ENCODE assay signal across 8 mouse cellular contexts in genomic region chr7:105481505-105482411, GRCm38 (mm10). TPM values are rescaled to one million over a fixed set of nuclear protein-coding genes. Genes with fewer than 3 reads are reported as not detected.
DNase-seq lines count a peak whose midpoint lies in the region; ATAC-seq and TF ChIP-seq lines count a peak whose summit lies in the region.

TSS of gene Cavin3 (minus strand) at chr7:105482300.

- H3K9me3 ChIP-seq in ES-E14 (ENCODE audit: control insufficient read depth, insufficient read depth, low read depth, low read length) = no peaks in the 10 kb centered on the region
- no peaks in the 10 kb centered on the region for H3K9me3 ChIP-seq in forebrain, embryonic 14.5 days (replicated peaks; ENCODE audit: control insufficient read depth, low read length)
- H3K9me3 ChIP-seq in heart, embryonic 15.5 days (replicated peaks) = no peaks in the 10 kb centered on the region
- no peaks in the 10 kb centered on the region for H3K9me3 ChIP-seq in liver, embryonic 12.5 days (replicated peaks)
- no peaks in the 10 kb centered on the region for H3K9me3 ChIP-seq in neural tube, embryonic 12.5 days

- peak; percentile 40 for DNase-seq in ES-E14 (ENCODE audit: low read depth, low spot score)
- DNase-seq in cerebellum, adult 11 months = peak; percentile 46
- peak; percentile 80 for DNase-seq in forebrain, embryonic 14.5 days (ENCODE audit: low spot score)
- DNase-seq in kidney, postnatal 14 days = peak; percentile 83
- peak; percentile 66 for DNase-seq in urinary bladder, postnatal 10 days (ENCODE audit: low spot score)

- peak within 1 kb of the TSS; percentile 54 to 56 for H3K4me3 ChIP-seq in ES-E14 (ENCODE audit: insufficient read depth in 1 of 2, low read depth in 1 of 2, low read length in 2 of 2, poor library complexity in 1 of 2, severe bottlenecking in 1 of 2)
- H3K4me3 ChIP-seq in forebrain, embryonic 14.5 days (ENCODE audit: low read depth, low read length) = peak within 1 kb of the TSS; percentile 41
- peak within 1 kb of the TSS; percentile 54 for H3K4me3 ChIP-seq in heart, embryonic 15.5 days
- peak within 1 kb of the TSS; percentile 47 for H3K4me3 ChIP-seq in liver, embryonic 12.5 days
- H3K4me3 ChIP-seq in neural tube, embryonic 12.5 days = peak within 1 kb of the TSS; percentile 47

- peak; percentile 86 for ATAC-seq in forebrain, embryonic 14.5 days
- peak; percentile 81 for ATAC-seq in heart, embryonic 15.5 days (replicated peaks; ENCODE audit: insufficient number of reproducible peaks, insufficient read depth, low FRiP score, low read depth)
- ATAC-seq in liver, embryonic 12.5 days = peak; percentile 56
- ATAC-seq in neural tube, embryonic 12.5 days (ENCODE audit: low FRiP score, low read depth) = peak; percentile 88

- H3K27ac ChIP-seq in ES-E14 (ENCODE audit: insufficient read depth, low read depth, low read length, poor library complexity, severe bottlenecking) = no peak within 1 kb of the TSS
- peak within 1 kb of the TSS; percentile 28; the same call in 1 of the 2 replicates for H3K27ac ChIP-seq in forebrain, embryonic 14.5 days (ENCODE audit: low read depth, low read length)
- H3K27ac ChIP-seq in heart, embryonic 15.5 days = peak within 1 kb of the TSS; percentile 83
- no peak within 1 kb of the TSS for H3K27ac ChIP-seq in liver, embryonic 12.5 days
- H3K27ac ChIP-seq in neural tube, embryonic 12.5 days = no peak within 1 kb of the TSS; the same call in 1 of the 2 replicates

- H3K9ac ChIP-seq in ES-E14 (ENCODE audit: insufficient read depth, low read depth, low read length, poor library complexity, severe bottlenecking) = peak within 1 kb of the TSS; percentile 40
- H3K9ac ChIP-seq in forebrain, embryonic 14.5 days (ENCODE audit: low read length) = peak within 1 kb of the TSS; percentile 72
- peak within 1 kb of the TSS; percentile 61 for H3K9ac ChIP-seq in heart, embryonic 15.5 days
- H3K9ac ChIP-seq in liver, embryonic 12.5 days = peak within 1 kb of the TSS; percentile 44
- peak within 1 kb of the TSS; percentile 57 for H3K9ac ChIP-seq in neural tube, embryonic 12.5 days

- peaks cover 3 to 17% of the 10 kb centered on the region in 2 experiments for H3K4me1 ChIP-seq in ES-E14 (ENCODE audit: control insufficient read depth in 2 of 2, insufficient read depth in 2 of 2, low read length in 2 of 2, poor library complexity in 1 of 2)
- H3K4me1 ChIP-seq in forebrain, embryonic 14.5 days (ENCODE audit: control insufficient read depth, insufficient read depth, low read length) = peaks cover 13% of the 10 kb centered on the region; the same call in 1 of the 2 replicates
- H3K4me1 ChIP-seq in heart, embryonic 15.5 days (replicated peaks) = peaks cover 25% of the 10 kb centered on the region
- peaks cover 10% of the 10 kb centered on the region; the same call in 1 of the 2 replicates for H3K4me1 ChIP-seq in liver, embryonic 12.5 days
- H3K4me1 ChIP-seq in neural tube, embryonic 12.5 days = peaks cover 22% of the 10 kb centered on the region

- H3K27me3 ChIP-seq in forebrain, embryonic 14.5 days (replicated peaks; ENCODE audit: control insufficient read depth, insufficient read depth, low read length) = no peaks in the 10 kb centered on the region
- no peaks in the 10 kb centered on the region for H3K27me3 ChIP-seq in heart, embryonic 15.5 days
- H3K27me3 ChIP-seq in liver, embryonic 12.5 days (replicated peaks) = peaks cover 28% of the 10 kb centered on the region
- peaks cover 6% of the 10 kb centered on the region; the same call in 1 of the 2 replicates for H3K27me3 ChIP-seq in neural tube, embryonic 12.5 days (replicated peaks)

- H3K4me2 ChIP-seq in forebrain, embryonic 14.5 days (ENCODE audit: low read length) = peak within 1 kb of the TSS; percentile 88
- peak within 1 kb of the TSS; percentile 73 for H3K4me2 ChIP-seq in heart, embryonic 15.5 days
- peak within 1 kb of the TSS; percentile 69 for H3K4me2 ChIP-seq in liver, embryonic 12.5 days
- H3K4me2 ChIP-seq in neural tube, embryonic 12.5 days (replicated peaks) = peak within 1 kb of the TSS; percentile 83

- 4% methylated on average over 60 of the region's 63 CpGs for WGBS in forebrain, embryonic 14.5 days
- 3% methylated on average over 63 of the region's 63 CpGs for WGBS in heart, embryonic 15.5 days
- 6% methylated on average over 63 of the region's 63 CpGs for WGBS in liver, embryonic 12.5 days (ENCODE audit: insufficient replicate concordance)
- 3% methylated on average over 63 of the region's 63 CpGs for WGBS in neural tube, embryonic 12.5 days

- in situ Hi-C loops in ES-E14 (cut with MboI; ENCODE audit: low sequenced_read_pairs in 2 of 2, unreplicated experiment in 2 of 2) = no loop called here

- H3K36me3 ChIP-seq in ES-E14 (ENCODE audit: control insufficient read depth, insufficient read depth, low read length, poor library complexity, severe bottlenecking) = no peaks in the 10 kb centered on the region
- H3K36me3 ChIP-seq in forebrain, embryonic 14.5 days (ENCODE audit: control insufficient read depth, insufficient read depth, low read length) = no peaks in the 10 kb centered on the region
- H3K36me3 ChIP-seq in heart, embryonic 15.5 days = no peaks in the 10 kb centered on the region
- no peaks in the 10 kb centered on the region for H3K36me3 ChIP-seq in liver, embryonic 12.5 days
- H3K36me3 ChIP-seq in neural tube, embryonic 12.5 days = no peaks in the 10 kb centered on the region

TF ChIP-seq in ES-E14, 5 proteins besides CTCF, POLR2A, EP300 and RAD21:
- TF ChIP-seq MAFK (IDR thresholded peaks at IDR 0.05; ENCODE audit: insufficient read depth, low read depth, low read length) = no peak
- no peak for TF ChIP-seq CHD2 (IDR thresholded peaks at IDR 0.05; ENCODE audit: low read depth, low read length)
- no peak for TF ChIP-seq ZNF384 (IDR thresholded peaks at IDR 0.05; ENCODE audit: low read depth, low read length)
- no peak for TF ChIP-seq ZC3H11A (IDR thresholded peaks at IDR 0.05; ENCODE audit: borderline replicate concordance, low read depth, low read length)
- no peak for TF ChIP-seq HCFC1 (IDR thresholded peaks at IDR 0.05; ENCODE audit: borderline replicate concordance, insufficient read depth, low read length)

RNA-seq across cellular contexts. Expression of gene Cavin3, which starts in this region (rescaled TPM):
- 2.0 and 5.3 TPM in 2 replicates for total RNA-seq in ES-E14 (2012; rRNA removed)
- 28.6 and 31.3 TPM in 2 replicates for polyA plus RNA-seq in forebrain, embryonic 14.5 days (2014; fragmentation: Nextera tagmentation; extraction: Ambion mirVana)
- polyA plus RNA-seq in heart, embryonic 15.5 days (2015; fragmentation: Nextera tagmentation; extraction: Ambion mirVana) = 89.3 and 91.4 TPM in 2 replicates
- 8.3 and 8.9 TPM in 2 replicates for polyA plus RNA-seq in liver, embryonic 12.5 days (2016; fragmentation: Nextera tagmentation; extraction: Ambion mirVana)
- polyA plus RNA-seq in neural tube, embryonic 12.5 days (2016; fragmentation: Nextera tagmentation; extraction: Ambion mirVana) = 29.2 and 29.3 TPM in 2 replicates

Comparison
In these comparisons a context has a peak if more than half of its experiments do, and no peak if none do; other contexts are left out.
1. H3K27ac ChIP-seq: peak in forebrain, embryonic 14.5 days (single experiment) and heart, embryonic 15.5 days (single experiment); none in ES-E14 (single experiment), liver, embryonic 12.5 days (single experiment) and neural tube, embryonic 12.5 days (single experiment).
2. Peak in every context shown above with its lines, with median percentiles within 50 percentile points of each other: DNase-seq, H3K4me3 ChIP-seq, H3K9ac ChIP-seq, ATAC-seq and H3K4me2 ChIP-seq.